Mouse (Mus musculus) thymus, postnatal 36 days (tissue): ENCODE data around the gene Cfap300.

Experiments
- DNase-seq, 2 experiments: peaks; one replicate each; pipeline ENCODE4 v3.0.0; 2022; ENCODE audit warnings: mixed read lengths in 2 of 2

Gene Cfap300

GRCm38 (mm10) chr9:7980162-7980561 lies 62.5 kb downstream of the Cfap300 start:
- no peak for DNase-seq

GRCm38 (mm10) chr9:7979153-7979916 lies 63.3 kb downstream of the Cfap300 start:
- no peak for DNase-seq

GRCm38 (mm10) chr9:7978502-7978901 lies 64.1 kb downstream of the Cfap300 start:
- no peak for DNase-seq

- DNase-seq, result no peak
Observed at GRCm38 (mm10) chr9:7977587-7977986, 65.0 kb downstream of the Cfap300 start.

GRCm38 (mm10) chr9:7971993-7972392 lies 70.6 kb downstream of the Cfap300 start:
- no peak for DNase-seq
